Mouse (Mus musculus): ENCODE data around the gene Tmprss13.
A peak's percentile ranks its signal among the peaks of the same experiment; 100 is the strongest.

The Tmprss13 gene

DNA sequence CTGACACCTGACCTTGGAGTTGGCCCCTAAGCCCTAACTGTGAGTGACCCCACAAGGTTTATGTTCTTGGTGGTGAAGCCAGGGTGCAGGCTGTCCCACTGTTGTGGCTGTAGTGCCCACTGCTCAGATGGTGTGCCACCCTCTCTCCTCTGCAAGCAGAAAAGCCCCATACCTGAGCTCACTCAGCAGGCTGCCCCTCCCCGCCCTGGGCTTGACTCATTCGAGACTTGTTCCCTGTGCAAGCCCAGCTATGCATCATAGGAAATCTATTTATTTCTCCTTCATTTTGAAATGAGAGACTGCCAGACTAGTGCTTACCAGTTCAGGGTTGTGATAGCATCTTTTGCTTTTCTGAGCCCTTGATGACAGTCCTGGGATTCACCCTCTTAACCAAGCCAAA lies 18.5 kb downstream of the Tmprss13 start:
- DNase-seq: no peak

DNA sequence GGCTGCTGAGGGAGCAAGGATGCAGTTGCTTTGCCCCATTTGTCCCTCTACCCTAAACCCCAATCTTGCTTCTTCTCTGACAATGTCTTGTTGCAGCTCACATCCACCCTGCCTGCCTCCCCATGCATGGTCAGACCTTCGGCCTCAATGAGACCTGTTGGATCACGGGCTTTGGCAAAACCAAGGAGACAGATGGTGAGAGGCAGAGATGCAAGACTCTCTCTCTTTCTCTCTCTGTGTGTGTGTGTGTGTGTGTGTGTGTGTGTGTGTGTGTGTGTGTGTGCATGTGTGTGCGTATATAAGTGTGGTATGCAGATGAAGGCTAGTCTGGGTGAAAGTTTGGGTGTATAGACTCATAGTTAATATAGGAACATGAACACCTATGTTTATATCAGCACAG lies 24.2 kb downstream of the Tmprss13 start:
- no peak for DNase-seq

DNA sequence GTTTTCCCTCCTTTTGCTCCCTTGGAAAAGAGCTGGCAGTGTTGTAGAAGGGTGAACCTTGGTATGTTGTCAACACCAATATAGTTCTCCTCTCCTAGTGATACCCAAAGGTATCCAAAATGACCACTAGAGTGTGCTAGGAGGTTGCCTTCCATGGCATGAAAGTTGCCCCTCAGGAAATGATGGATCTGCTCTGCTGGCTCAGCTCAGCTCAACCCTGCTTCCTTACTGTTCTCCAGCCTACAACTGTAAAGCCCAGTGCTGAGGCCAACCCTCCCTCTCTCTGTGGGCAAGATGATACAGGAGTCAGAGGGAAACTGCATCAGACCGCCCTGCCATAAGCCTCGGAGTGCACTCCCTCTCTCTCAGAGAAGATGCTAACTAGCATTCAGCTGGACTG lies 26.6 kb downstream of the Tmprss13 start:
- peak; percentile 71 for DNase-seq

DNA sequence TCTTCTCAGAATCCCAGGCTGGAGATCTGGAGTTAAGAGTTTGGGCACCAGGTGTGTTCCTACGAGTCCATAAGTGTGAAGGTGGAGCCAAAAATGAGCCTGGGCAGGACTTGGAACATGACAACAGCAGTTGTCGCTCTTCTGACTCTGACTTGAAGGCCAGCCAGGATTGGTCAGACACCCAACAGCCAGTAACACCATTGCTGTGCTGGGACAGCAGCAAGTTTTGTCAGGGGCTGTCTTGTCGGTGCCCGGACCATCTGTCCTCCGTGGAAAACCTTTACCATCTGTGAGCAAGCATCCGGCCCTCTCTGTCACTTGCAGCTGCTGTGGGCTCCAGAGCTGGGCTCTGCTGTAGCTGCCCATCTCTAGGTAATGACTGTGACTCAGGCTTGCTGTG lies 27.4 kb downstream of the Tmprss13 start:
- peak; percentile 29 for DNase-seq

DNA sequence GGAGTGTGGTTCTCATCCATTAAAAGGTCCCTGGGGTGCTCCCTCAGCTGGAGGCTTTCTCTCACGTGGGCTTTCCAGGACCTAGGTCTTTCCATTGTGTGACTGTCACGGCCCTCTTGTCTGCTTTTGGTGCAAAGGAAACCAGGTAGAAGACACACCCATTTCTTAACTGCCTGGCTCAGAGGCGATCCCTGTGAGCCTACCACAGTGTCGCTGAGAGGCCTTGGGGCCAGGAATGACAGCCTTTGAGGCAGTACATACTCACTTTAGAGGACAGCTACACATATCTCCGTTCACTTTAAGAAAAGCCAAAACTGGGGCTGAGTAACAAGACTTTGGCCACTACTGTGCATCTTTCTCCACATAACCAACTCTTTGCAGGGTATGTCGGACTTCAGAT lies 29.7 kb downstream of the Tmprss13 start:
- no peak for DNase-seq

DNA sequence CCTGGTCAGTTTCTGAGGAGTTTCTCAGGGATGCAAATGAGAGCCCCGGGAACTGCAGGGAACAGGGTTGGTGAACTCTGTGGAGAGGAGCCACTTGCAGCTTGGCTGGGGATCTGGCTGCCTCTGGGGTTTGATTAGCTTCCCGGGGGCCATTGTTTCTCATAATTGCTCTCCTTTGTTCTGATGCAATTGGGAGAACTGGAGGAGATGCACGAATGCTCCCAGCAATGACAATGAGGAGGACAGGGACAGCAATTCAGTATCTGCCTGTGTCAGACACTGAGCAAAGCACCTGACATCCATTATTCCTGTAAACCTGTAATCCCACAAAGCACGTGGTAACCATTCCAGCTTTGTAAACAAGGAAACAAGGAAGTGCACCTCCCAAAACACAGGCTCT lies 30.3 kb downstream of the Tmprss13 start:
- peak; percentile 89 for DNase-seq

DNA sequence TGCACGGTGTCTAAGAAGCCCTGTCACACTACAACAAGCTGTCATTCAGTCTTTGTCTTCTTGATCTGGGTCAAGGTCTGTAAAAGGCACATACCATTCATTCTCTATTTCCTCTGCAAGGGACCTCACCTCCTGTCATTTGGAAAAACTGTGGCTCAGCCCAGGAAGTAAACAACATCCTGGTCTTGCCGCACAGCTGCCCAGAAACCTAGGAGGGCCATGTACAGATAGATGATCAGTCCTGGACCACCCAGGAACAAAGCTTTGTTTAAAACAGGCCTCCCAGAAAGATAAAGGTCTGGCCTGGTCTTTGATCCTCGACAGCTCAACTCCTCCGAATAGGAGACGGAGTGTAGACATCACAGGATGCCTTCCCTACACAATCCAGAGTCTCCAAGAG lies 31.0 kb downstream of the Tmprss13 start:
- DNase-seq: peak; percentile 59

DNA sequence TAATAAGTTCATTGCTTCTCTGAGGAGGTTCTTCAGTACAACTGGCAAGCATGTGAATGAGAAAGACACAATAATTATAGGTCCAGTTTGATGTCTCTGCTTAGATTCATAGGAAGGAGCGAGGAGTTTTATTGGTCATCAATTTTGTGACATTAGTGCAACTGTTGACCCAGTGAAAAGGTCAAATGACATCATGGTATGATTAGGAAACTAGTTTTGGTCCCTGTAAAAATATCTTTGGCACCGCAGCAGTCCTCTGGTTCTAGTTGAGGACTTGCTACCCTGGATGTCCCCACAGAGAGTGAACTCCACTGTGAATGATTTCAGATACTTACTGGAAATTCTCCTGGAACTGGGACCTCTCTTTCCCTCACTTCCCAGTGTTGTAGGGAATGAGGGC lies 36.3 kb downstream of the Tmprss13 start:
- DNase-seq: no peak

DNA sequence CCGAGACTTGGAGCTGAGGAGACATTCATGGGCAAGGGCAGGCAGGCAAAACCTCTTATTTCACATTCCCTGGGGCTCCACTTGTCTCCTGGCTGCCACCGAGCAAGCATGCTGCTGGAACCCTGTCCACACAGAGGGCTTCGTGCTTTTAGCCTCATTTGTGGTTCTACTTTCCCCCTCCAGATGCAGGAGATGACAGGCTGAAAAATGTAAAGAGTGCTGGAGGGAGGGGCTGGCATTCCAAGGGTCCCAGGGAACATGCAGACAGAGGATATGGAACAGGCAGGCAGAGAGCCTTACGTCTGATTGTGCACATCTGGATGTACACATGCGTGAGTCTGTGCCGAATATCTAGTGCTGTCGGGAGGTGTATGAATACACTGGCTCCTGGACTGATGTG lies 39.5 kb downstream of the Tmprss13 start:
- DNase-seq: no peak

DNA sequence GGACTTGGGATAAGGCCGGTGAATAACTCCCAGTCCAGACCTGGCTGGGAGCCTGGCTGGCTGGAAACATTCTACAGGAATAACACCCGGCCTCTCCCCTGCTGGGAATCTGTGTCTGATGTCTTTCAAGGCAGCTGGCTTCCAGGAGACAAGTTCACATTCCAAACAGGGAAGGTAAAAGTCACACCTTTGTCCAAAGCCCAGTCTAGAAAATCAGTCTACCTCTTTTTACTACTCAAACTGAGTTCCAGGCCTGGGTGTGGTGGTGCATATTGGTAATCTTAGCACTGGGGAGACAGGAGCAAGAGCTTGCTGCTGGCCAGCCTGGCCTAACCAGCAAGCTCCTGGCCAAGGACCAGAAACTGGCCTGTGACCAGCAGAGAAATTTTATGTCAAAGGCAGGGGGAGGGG lies 43.2 kb downstream of the Tmprss13 start:
- DNase-seq: no peak

DNA sequence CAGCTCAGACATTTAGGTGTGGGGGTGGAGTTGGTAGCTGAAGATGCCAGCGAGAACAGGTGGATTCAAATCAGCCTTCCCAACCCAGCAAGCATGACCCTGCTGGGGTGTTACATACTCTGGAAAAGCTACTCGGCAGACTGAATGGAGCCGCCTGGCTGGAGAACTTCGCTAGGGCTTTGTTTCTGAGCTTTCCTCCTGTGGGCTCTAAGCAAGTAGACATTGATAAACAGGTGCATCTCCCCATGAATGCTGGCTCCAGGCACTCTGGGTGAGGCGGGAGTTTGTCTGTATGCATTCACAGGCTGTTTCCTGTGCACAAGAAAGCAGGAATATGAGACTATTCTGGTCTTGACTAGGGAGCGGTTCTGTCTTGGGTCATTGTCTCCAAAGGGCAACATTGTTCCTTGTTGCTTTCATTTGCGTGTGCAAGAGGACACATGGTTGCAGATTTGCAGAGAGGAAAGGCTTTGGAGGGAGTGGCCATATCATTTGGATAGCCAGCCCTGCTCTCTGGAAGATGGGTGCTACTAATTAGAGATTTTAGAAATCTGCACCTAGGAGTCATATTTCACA lies 44.8 kb downstream of the Tmprss13 start:
- DNase-seq: no peak

DNA sequence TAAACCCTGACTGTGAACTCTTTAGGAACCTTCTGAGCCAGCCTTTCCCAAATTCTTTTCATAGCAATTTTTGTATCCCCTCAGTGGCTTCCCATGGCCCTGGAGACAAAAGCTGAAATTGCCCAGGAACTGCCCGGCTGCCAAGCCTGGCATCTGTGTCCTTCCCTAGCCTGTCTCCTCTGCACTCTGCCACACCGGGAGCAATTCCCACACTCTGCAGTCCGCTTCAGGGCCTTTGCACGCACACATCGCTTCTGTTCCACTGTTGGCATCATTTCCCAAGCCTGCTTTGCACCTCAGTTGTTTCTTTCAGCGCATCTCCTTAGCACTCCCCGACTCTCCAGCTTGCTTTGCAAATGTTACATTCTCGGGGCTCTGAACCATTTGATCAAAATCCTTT lies 48.8 kb downstream of the Tmprss13 start:
- DNase-seq: no peak

DNA sequence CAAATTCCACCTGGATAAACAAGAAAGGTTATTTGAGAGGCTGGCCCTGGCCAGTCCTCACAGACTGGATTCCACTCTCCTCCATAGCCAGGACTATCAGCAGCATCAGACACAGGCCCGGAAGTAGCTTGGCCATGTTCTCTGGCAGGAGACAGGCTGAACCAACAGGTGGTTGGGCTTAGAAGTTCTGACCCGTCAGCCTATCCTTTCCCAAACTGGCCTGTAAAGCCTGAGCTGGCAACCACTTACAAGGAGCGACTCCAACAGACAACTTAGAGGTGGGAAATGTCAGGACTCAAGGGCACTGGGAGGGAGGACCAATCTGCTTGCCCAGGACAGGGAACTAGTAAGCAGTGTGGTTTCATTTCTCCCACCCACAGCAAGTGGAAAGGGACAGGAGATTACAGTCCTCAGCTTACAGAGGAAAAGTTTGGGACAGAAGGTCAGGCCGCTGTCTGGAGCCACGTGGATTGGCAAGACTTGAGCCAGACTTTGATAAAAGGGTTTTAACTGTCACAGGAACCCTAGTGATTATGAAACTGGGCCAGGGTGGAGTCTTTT lies 49.5 kb downstream of the Tmprss13 start:
- DNase-seq: no peak

DNA sequence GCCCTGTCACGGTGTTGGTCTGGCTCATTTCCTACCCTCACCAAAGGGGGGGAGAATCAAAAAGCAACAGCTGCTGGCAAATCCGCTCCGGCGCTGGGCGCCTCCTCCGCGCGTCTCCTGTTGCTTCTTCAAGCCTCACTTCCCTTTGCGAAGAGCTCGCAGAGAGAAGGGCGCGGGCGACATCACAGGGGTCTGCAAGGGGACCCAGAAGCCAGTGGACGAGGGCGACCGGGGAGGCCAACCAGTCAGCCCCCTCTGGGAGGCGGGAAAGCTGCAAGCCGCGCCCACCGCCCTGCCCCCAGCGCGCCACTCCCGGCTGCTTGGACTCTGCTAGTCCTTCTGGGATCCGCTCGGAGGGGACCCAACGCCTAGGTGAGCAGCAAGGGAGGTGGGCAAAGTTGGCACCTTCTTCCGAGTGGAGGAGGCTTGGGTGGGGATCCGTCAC lies 51.2 kb downstream of the Tmprss13 start, which contains the start of gene Fxyd6:
Gene Fxyd6, plus strand, starts transcription at position 69 of the 445 bp plus-strand sequence.
- DNase-seq: peak; percentile 84

DNA sequence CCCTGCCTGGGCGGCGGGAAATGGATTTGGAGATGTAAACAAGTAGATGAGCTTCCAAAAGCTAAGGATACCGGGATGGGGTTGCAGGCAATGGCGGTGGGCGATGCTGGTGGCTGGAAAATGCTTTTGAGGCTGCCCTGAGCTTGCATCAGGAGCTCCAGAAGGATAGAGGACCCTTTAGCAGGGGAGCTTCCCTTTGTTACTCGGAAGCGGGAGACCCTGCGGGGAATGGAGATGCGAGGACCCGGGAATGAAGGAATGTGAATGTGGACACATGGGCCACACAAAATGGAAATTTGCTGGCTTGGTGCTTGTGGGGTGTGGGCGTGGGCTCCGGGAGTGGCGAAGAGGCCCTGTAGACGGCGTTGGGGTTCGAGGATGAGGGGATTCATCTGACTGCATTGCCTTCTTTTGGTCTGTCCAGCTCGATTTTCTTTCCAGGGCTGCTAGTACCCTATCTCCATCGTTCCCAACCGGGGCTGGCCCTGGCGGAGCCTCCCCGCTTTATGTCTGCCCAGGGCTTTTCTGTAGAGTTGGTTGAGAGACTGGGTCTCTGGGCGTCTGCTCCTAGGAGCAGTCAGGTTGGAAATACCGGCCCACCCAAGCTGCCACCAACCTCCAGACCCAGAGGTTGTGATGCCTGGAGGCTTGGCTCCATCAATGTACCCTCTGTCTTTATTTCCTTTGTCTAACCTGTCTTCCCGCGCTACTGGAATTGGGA lies 51.9 kb downstream of the Tmprss13 start:
- no peak for DNase-seq

DNA sequence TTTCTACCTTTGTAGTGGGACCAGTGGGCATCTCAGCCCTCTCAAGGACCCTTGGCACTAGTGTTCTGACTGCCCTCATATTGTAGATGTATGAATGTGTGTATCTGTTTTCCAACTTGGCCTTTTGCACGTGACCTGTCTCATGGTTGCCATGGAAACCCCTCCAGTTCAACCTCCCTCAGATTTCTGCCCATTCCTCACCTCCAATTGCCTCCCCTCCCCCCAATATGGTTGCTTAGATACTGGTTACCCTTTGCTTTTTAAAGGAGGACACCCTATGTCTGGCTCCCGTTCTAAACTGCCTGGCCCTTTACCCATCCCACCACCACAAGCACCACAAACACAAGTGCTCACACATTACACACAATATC lies 52.4 kb downstream of the Tmprss13 start:
- DNase-seq: peak; percentile 75

DNA sequence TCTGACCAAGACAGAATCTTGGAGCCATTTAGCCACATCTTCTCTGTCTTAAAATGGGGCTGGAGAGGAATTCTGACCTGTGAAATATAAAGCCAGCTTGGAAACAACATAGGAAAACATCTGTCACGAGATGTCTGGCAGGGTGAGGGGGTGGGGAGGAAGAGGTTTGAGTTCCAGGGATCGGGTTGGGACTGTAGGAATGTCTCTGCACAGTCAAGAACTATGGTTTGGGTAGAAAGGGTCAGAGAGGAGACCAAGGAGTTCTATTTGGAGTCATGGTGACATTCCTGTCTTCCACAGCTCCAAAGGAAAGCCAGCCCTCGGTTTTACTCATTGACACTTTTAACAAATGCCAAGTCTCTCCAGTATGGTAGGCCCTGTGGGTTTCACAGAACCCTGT lies 55.0 kb downstream of the Tmprss13 start:
- no peak for DNase-seq

DNA sequence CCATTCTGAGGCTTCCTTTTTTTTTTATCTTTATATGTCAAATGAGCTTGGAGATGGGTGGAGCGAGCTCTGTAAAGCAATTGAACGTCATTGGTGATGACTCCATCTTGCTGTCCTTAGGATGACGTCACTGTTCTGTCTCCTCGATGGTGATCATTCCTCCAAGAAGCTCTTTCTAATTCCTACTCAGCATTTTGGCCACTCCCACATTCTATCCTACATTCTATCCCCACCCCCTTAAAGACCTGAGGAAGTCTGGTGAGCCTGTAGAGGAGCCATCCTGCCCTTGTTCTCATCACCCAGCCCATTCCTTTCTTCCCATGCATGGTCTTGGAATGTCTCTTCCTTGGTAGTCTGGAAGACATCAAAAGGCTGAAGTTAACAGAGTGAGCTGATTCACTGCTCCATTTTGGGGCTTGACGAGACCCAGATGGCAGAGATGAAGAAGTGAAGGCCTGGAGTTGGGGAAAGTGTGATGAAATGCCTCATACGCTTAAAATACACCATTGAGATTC lies 56.1 kb downstream of the Tmprss13 start:
- no peak for DNase-seq

DNA sequence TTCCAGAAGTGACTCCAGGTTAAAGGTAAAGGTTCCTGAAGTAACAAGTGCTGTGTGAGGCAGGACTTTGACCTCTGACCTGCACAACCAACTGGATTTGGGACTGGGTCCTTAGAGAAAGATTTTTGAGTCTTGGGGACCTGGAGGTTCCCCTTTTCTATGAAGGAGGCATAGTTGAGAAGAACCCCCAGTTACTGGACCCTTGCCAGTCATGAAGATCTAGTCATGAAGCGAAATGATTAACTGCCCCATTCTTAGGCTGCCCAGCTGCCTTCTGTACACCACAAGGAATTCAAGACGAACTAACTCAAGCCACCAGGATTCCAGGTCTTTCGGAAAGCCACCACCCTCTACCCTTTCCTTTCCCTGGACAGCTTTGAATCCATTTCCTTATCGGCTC lies 57.5 kb downstream of the Tmprss13 start:
- DNase-seq: no peak

DNA sequence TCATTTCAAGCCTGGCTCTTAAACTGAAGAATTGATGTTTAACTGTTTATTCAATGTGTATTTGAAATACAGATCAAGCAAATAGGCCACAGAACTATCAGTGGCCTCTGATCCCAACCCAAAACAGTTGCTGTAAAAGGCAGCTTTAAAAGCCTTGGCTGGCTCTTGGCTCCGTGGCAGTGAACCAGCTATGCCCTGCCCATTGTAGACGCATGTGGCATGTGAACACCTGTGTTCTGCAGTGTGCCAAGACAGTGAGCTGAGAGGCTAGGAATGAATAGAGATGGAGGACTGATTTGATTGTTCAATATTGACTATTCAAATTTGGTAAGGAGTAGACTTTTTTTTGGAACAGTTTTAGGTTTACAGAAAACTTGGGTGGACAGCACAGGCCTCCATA lies 58.0 kb downstream of the Tmprss13 start:
- no peak for DNase-seq

DNA sequence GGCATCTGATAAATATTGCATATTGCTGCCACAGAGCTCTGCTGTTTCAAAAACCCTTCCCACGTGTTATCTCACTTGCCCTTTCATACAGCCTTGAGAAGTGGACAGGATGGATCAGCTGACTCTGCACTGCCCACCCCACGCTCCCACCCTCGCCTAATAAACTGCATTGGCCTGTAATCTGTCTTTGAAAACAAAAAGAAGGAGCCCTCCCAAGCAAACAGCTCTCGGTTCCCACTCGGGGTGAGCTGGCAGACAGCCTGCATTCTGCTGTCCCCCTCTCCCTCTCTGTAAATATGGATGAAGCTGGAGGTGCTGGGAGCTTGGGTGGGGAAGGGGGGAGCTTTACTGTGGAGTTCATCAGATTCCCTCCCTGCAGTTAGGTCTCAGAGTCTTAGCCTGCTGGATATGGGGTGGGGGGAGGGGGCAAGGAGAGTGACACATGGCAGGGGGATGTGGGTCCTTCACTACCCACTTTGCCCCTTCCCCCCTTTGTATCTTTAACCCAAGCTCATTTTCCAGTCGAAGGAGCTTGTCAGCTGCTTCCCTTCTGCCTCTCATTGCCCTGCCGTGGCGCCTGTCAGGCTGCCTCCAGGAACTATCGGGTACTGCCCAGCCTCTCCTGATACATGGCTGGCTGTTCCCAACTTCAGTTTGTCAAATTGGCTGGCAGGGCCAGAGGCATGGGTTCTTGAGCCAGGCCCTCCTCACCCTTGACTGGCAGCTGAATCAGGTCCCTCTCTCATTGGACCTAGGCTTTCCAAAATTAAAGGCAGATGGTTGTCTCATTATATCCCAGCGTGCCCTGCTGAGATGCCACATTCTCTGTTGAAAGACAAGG lies 61.7 kb downstream of the Tmprss13 start:
- DNase-seq: peak; percentile 81

DNA sequence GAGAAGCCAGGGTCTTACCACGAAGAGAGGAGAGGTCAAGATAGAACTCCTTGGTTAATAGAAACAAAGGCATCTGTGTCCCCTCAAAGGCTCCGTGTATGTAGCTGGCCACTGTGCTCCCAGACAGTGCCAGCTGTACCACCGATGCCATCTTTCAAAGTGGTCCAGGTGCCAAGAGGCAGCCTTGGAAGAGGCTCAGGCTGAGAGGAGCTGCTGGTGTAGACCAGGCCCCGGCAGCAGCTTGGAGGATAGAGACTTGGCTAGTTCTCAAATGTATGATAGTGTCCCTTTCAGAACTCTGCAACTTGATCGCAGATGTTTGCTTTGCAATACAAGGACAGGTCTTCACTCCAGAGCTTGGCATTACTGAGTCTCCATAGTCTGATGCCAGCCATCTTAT lies 63.4 kb downstream of the Tmprss13 start:
- no peak for DNase-seq

DNA sequence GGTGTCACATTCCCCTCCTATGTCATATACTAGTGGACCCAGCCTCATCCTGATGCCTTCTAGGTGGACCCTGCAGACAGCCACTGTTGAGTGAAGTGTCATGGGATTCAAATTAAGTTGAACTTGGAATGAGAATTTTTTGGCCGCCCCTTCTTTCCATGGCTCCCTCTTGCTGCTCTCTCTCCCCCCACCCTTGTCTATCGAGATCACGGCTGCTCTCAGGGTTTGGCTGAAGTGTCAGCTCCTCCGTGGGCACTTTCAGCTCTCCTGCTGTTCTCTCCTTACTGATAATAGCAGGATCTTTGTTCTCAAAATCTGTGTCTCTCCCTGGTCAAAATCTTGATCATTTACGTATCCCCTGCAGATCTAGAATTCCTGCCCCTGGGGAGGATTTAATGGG lies 63.9 kb downstream of the Tmprss13 start:
- DNase-seq: no peak

Data from retina, postnatal 1 day (tissue).